Mouse (Mus musculus): Measurements from ENCODE around the gene Ubr3.

- peak; percentile 85 for TF ChIP-seq CTCF (IDR thresholded peaks at IDR 0.05; ENCODE audit: low read depth)
- no peak for TF ChIP-seq EP300 (IDR thresholded peaks at IDR 0.05; ENCODE audit: low read depth)
Observed at GRCm38 (mm10) chr2:69885451-69886305, 11.4 kb upstream of the Ubr3 start, which contains the start of gene Mettl5.
